Mouse (Mus musculus) small intestine, adult 10 weeks (tissue): ENCODE data around the gene Stk24. TPM values are rescaled to one million over a fixed set of nuclear protein-coding genes. Genes with fewer than 3 reads are reported as not detected.

Source experiments
- polyA plus RNA-seq: library from polyadenylated mRNA; stranded (reverse); fragments of 350-450 nt; fragmentation: Illumina TruSeq; extraction: RNeasy Lipid Tissue Mini Kit (QIAGEN cat#74804); gene quantifications from one replicate; pipeline ENCODE4 v1.2.3, GENCODE M21; 2014; ENCODE audit warnings: low replicate concordance

The Stk24 gene
- polyA plus RNA-seq = 294 TPM

DNA sequence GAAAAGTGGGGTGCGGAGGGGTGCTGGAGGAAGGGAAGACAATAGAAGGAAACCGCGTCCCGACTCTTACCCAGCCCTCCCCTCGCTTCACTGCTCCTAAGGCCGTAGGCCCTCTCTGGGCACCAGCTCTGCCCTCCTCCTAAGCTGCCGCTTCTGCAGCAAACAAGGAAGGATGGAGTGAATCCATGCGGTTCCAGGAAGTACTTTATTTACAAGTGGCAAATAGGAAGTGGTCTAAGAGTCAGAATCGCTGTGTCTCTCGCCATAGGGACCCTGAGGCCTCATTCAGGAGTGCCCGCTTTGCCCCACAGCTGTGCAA is at the start of gene Stk24:
Stk24 (minus strand) TSS at position 185 of the 319 bp plus-strand sequence.

Other genes with a start within 250 kb of the Stk24 start
- 199 TPM for gene Slc15a1, start 125.2 kb upstream of the Stk24 start, polyA plus RNA-seq